Mouse (Mus musculus) thymus, adult 2 months (tissue): Measurements from ENCODE around the gene Fcrl5. TPM values are rescaled to one million over a fixed set of nuclear protein-coding genes. Genes with fewer than 3 reads are reported as not detected.

Source experiments
- DNase-seq: peaks from one replicate; pipeline ENCODE4 v3.0.0; 2021
- H3K27ac ChIP-seq: fragments of 200-500 bp; 2 replicates; pipeline ENCODE4 v1.5.1; 2012; ENCODE audit warnings: low read length, control low read depth; ENCODE audit not compliant: control insufficient read depth, insufficient read depth
- H3K27me3 ChIP-seq: fragments of 200-500 bp; 2 replicates; pipeline ENCODE4 v1.6.1; 2012; ENCODE audit warnings: mild to moderate bottlenecking, low read length, moderate library complexity, mixed read lengths; ENCODE audit not compliant: control insufficient read depth, insufficient read depth
- H3K36me3 ChIP-seq: fragments of 200-500 bp; 2 replicates; pipeline ENCODE4 v1.6.1; 2012; ENCODE audit warnings: mild to moderate bottlenecking, low read length, moderate library complexity; ENCODE audit not compliant: control insufficient read depth, insufficient read depth
- H3K4me1 ChIP-seq: fragments of 200-500 bp; replicated peaks from 2 replicates; pipeline ENCODE4 v1.6.1; 2012; ENCODE audit warnings: low read length; ENCODE audit not compliant: control insufficient read depth, insufficient read depth
- H3K4me3 ChIP-seq: fragments of 200-500 bp; 2 replicates; pipeline ENCODE4 v1.5.1; 2012; ENCODE audit warnings: mild to moderate bottlenecking, low read length, control low read depth, moderate library complexity; ENCODE audit not compliant: control insufficient read depth, insufficient read depth
- CTCF ChIP-seq: fragments of 200-500 bp; IDR thresholded peaks from 2 replicates; pipeline ENCODE4 v1.5.1; 2012; ENCODE audit warnings: mild to moderate bottlenecking, control low read depth, low read length, moderate library complexity, borderline replicate concordance; ENCODE audit not compliant: control insufficient read depth, poor library complexity, insufficient read depth; ENCODE audit errors: extremely low read depth
- POLR2A ChIP-seq: fragments of 200-500 bp; IDR thresholded peaks from 2 replicates; pipeline ENCODE4 v1.6.1; 2012; ENCODE audit warnings: mild to moderate bottlenecking, low read length, control low read depth, moderate library complexity; ENCODE audit not compliant: control insufficient read depth, poor library complexity, insufficient read depth; ENCODE audit errors: extremely low read depth
- WGBS: fragments of 180-500 bp; shearing (Covaris S2); methylation state at CpG from one replicate; pipeline ENCODE4 v1.1.7; 2018; 5-methylcytosine and 5-hydroxymethylcytosine counted together
- polyA plus RNA-seq: library from polyadenylated mRNA; depleted of rRNA; stranded (reverse); fragments of >200 nt; gene quantifications from 2 replicates; pipeline ENCODE4 v1.2.3, GENCODE M21; 2012

The Fcrl5 gene
- polyA plus RNA-seq, 1 experiment: 0.86 TPM

DNA sequence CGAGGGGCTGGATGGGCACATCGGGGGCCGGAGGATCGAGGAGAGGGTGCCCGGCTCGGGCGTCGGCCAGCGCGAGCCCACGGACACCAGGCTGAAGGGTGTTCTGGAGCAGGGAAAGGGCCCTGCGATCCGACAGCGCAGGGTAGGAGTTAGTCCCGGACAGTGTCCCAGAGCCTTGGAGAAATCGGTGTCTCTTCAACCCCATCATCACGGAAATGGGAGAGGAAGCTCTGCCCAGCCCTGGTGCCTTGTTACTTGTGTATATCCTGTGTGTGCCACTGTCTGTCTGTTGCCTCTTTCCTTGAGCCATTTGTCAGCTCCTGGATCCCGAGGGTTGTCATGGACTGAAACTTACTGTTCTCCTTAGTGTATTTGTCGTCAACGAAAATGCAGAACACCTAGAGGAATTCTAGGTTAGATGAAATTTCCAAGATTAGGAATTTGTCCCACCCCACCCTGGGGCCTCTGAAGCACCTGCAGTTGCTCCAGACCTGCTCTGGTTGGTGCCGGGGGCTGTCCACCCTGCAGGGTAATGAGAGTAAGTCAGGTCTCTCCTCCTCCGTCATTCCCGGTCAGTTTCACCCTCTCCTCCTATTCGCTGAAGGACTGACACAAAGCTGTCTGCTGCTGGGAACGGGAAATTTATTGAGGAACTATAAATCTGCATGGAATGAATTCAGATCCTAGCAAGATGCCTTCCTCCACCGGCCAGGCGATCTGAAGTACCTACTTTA is 90.4 kb downstream of the Fcrl5 start:
- Histone ChIP-seq H3K27me3 (no peaks in the 10 kb centered on the region), H3K4me3 (peak overlapping the region; percentile 76), H3K27ac (peak overlapping the region; percentile 25), H3K4me1 (peaks cover 43% of the 10 kb centered on the region), H3K36me3 (peaks cover 10% of the 10 kb centered on the region)
- TF ChIP-seq POLR2A (no peak), CTCF (no peak)
- 4% methylated on average over 27 of the region's 27 CpGs for WGBS
- no peak for DNase-seq

DNA sequence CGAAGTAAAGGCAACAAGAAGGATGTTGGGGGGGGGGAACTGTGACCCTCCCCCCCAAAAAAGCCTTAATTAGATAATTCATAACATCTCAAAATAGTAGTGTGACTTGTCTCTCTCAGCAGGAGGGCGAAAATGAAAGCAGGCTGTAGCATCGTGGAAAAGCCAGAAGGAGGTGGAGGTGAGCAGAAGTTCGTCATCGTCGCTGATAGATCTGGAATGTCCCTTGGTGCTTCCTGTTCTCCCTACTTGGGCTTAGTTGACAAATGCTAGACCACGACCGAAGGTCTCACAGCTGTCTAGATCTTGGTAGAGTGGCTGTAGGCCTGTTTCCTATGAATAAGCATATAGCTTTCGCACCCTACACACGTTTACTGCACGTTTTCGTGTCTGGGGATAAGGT is 91.6 kb downstream of the Fcrl5 start:
- Histone ChIP-seq H3K27ac (no peak overlapping the region), H3K4me1 (peaks cover 43% of the 10 kb centered on the region), H3K27me3 (no peaks in the 10 kb centered on the region), H3K4me3 (no peak overlapping the region), H3K36me3 (peaks cover 15% of the 10 kb centered on the region)
- WGBS: 54% methylated on average over 12 of the region's 12 CpGs
- TF ChIP-seq CTCF (no peak), POLR2A (no peak)
- no peak for DNase-seq

DNA sequence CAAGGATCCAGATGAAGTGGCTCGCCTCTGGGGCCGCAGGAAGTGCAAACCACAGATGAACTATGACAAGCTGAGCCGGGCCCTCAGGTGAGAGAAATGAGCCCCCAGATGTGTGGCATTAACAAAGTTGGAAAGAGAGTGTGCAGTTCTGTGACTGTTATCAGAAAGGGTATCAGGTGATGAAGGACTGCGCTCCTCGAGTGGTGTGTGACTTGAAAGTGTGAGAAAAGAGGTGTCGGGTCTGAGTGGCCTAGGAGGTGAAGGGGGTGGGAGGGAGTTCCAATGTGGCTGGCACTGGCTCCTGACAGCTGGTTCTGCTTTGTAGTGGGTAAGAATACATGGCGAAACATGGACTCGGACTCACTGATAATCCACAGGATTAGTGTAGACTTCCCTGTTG is 92.4 kb downstream of the Fcrl5 start:
- peaks cover 24% of the 10 kb centered on the region for H3K36me3 ChIP-seq
- H3K4me3 ChIP-seq: no peak overlapping the region
- no peak for TF ChIP-seq POLR2A
- no peak for TF ChIP-seq CTCF
- DNase-seq: no peak
- H3K27me3 ChIP-seq: no peaks in the 10 kb centered on the region
- H3K27ac ChIP-seq: peak overlapping the region; percentile 31; the same call in 1 of the 2 replicates
- WGBS: 14% methylated on average over 8 of the region's 8 CpGs
- H3K4me1 ChIP-seq: peaks cover 43% of the 10 kb centered on the region

DNA sequence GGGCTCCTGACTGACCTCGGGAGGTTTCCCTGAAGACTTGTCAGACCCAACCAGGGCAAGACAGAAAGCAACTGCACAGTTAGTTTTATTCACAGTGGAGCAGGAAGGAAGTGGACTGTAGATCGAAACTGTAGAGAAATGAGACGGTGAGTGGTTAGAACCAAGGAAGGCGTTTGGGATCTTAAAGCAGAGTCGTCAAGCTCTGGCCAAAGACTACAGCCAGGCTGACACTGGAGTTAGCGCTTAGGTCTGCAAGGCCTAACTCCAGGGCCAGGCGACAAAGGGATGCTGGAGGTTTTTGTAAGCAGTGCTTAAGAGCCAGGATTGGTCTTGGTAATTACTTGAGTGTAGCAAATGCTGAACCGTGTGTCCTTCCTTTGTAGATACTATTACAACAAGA is 93.3 kb downstream of the Fcrl5 start:
- no peak for TF ChIP-seq CTCF
- H3K4me1 ChIP-seq: peaks cover 43% of the 10 kb centered on the region
- no peaks in the 10 kb centered on the region for H3K27me3 ChIP-seq
- 28% methylated on average over 8 of the region's 8 CpGs for WGBS
- DNase-seq: no peak
- H3K4me3 ChIP-seq: no peak overlapping the region
- H3K27ac ChIP-seq: peak overlapping the region; percentile 31; the same call in 1 of the 2 replicates
- H3K36me3 ChIP-seq: peaks cover 32% of the 10 kb centered on the region

DNA sequence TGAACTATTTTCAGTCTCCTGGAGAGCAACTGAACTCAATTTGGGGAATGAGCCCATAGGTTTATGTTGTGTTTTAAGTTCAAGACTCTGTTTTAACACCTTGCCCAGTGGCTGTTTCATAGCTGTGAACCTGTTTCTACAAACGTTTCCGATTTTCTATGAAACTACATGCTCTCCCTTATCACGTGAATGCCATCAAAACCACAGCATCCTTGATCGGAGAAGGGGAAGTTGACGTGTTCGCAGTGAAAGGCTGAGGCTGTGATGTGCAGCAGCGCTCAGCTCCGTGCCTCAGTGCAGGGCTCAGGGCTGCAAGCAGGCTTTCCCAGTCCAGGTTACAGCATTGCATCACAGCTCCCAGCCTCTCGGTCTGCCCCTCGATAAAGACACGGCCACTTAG is 94.0 kb downstream of the Fcrl5 start:
- DNase-seq: peak; percentile 79
- WGBS: 4% methylated on average over 11 of the region's 11 CpGs
- TF ChIP-seq POLR2A (no peak), CTCF (no peak)

DNA sequence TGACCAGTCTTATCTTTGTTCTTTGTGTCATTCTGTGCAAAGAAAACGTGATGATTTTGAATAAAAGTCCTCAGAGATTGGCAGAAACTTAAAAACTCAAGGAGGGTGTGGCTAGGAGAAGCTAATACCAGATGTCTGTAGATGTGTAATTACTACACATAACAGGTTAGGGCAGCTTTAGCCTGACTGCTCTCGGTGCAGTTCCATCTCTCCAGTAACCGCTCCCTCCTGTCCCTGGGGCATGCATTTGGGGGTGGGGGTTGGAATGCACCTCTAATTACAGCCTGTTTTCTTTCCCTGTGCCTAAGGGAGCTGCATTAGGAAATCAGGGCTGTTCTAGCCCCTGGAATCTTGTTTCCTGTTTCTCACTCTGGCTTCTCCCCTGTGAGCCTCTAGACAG is 94.7 kb downstream of the Fcrl5 start:
- Histone ChIP-seq H3K4me3 (no peak overlapping the region), H3K36me3 (peaks cover 46% of the 10 kb centered on the region), H3K27me3 (no peaks in the 10 kb centered on the region; the same call in 1 of the 2 replicates), H3K27ac (no peak overlapping the region), H3K4me1 (peaks cover 38% of the 10 kb centered on the region)
- no peak for TF ChIP-seq CTCF
- TF ChIP-seq POLR2A: no peak
- WGBS: 72% methylated on average over 3 of the region's 3 CpGs
- DNase-seq: no peak

More for the DNA sequence above, 94.0 kb downstream of the Fcrl5 start:
- H3K27me3 ChIP-seq: no peaks in the 10 kb centered on the region
- H3K27ac ChIP-seq: peak overlapping the region; percentile 77; the same call in 1 of the 2 replicates
- no peak overlapping the region for H3K4me3 ChIP-seq
- peaks cover 43% of the 10 kb centered on the region for H3K4me1 ChIP-seq
- H3K36me3 ChIP-seq: peaks cover 39% of the 10 kb centered on the region
